Mouse (Mus musculus): ENCODE results near the gene Tnxb.

Gene Tnxb

GRCm38 (mm10) chr17:34644608-34645007 lies 25.7 kb upstream of the Tnxb start, which contains the start of gene Fkbpl:
Gene Fkbpl (plus strand): TSS chr17:34644764.
- DNase-seq: peak; percentile 95

- no peak for DNase-seq
Measured at GRCm38 (mm10) chr17:34645256-34645829, 25.0 kb upstream of the Tnxb start.

- peak; percentile 60 for DNase-seq
Measured at GRCm38 (mm10) chr17:34645831-34646511, 24.4 kb upstream of the Tnxb start.

GRCm38 (mm10) chr17:34646906-34647787 lies 23.2 kb upstream of the Tnxb start, which contains the start of gene Atf6b:
Gene Atf6b (plus strand): TSS chr17:34647146.
- DNase-seq: peak; percentile 94

- peak; percentile 30 for DNase-seq
Measured at GRCm38 (mm10) chr17:34648141-34648890, 22.0 kb upstream of the Tnxb start.

- no peak for DNase-seq
Measured at GRCm38 (mm10) chr17:34649106-34649864, 21.1 kb upstream of the Tnxb start.

GRCm38 (mm10) chr17:34650781-34651180 lies 19.6 kb upstream of the Tnxb start:
- DNase-seq: no peak

- no peak for DNase-seq
Measured at GRCm38 (mm10) chr17:34651507-34652221, 18.7 kb upstream of the Tnxb start.

GRCm38 (mm10) chr17:34652546-34652945 lies 17.8 kb upstream of the Tnxb start:
- DNase-seq: no peak

GRCm38 (mm10) chr17:34652985-34653384 lies 17.4 kb upstream of the Tnxb start:
- DNase-seq: no peak

- peak; percentile 48 for DNase-seq
Measured at GRCm38 (mm10) chr17:34653746-34654285, 16.5 kb upstream of the Tnxb start.

- DNase-seq: peak; percentile 34
Measured at GRCm38 (mm10) chr17:34654392-34654791, 15.9 kb upstream of the Tnxb start.

- DNase-seq: no peak
Measured at GRCm38 (mm10) chr17:34655160-34655559, 15.2 kb upstream of the Tnxb start.

GRCm38 (mm10) chr17:34655581-34655991 lies 14.7 kb upstream of the Tnxb start:
- DNase-seq: peak; percentile 37

GRCm38 (mm10) chr17:34656666-34657065 lies 13.7 kb upstream of the Tnxb start:
- no peak for DNase-seq

GRCm38 (mm10) chr17:34657271-34657670 lies 13.1 kb upstream of the Tnxb start:
- DNase-seq: no peak

GRCm38 (mm10) chr17:34658145-34658544 lies 12.2 kb upstream of the Tnxb start:
- DNase-seq: no peak

GRCm38 (mm10) chr17:34658591-34658990 lies 11.7 kb upstream of the Tnxb start:
- DNase-seq: no peak

- DNase-seq: no peak
Measured at GRCm38 (mm10) chr17:34659181-34659896, 11.0 kb upstream of the Tnxb start.

GRCm38 (mm10) chr17:34659897-34660214 lies 10.5 kb upstream of the Tnxb start:
- no peak for DNase-seq

All from cerebellum, adult 11 months (tissue).